Mouse (Mus musculus): ENCODE measurements around the gene Cdca4. TPM values are rescaled to one million over a fixed set of nuclear protein-coding genes. Genes with fewer than 3 reads are reported as not detected.
A peak's percentile ranks its signal among the peaks of the same experiment; 100 is the strongest.

The Cdca4 gene
- polyA plus RNA-seq, 1 experiment from 2014 or later, result 86.0 TPM

- H3K4me1 ChIP-seq, result peaks cover 14% of the 10 kb centered on the region
- H3K9me3 ChIP-seq (replicated peaks), result no peaks in the 10 kb centered on the region
- no peak within 1 kb of the TSS for H3K27ac ChIP-seq
- H3K4me3 ChIP-seq, result no peak within 1 kb of the TSS
- WGBS (ENCODE audit: insufficient replicate concordance), result 53% methylated on average over 13 of the region's 13 CpGs
- no peaks in the 10 kb centered on the region for H3K36me3 ChIP-seq
- no peak for ATAC-seq
- H3K9ac ChIP-seq, result no peak within 1 kb of the TSS
- H3K27me3 ChIP-seq (replicated peaks), result peaks cover 56% of the 10 kb centered on the region
- H3K4me2 ChIP-seq, result no peak within 1 kb of the TSS
These were observed 39.2 kb upstream of the Cdca4 start, which contains the start of gene Gpr132 for GRCm38 (mm10) chr12:112868178-112869087. Gene Gpr132, minus strand, starts transcription at chr12:112868228.

- no peak overlapping the region for H3K9ac ChIP-seq
- ATAC-seq, result 0 out of 2 replicates have a peak, but pooled peaks have one; percentile 12
- peaks cover 43% of the 10 kb centered on the region for H3K27me3 ChIP-seq (replicated peaks)
- H3K4me2 ChIP-seq, result no peak overlapping the region
- peaks cover 14% of the 10 kb centered on the region for H3K4me1 ChIP-seq
- no peak overlapping the region for H3K27ac ChIP-seq
- H3K9me3 ChIP-seq (replicated peaks), result no peaks in the 10 kb centered on the region
- H3K36me3 ChIP-seq, result no peaks in the 10 kb centered on the region
- 50% methylated on average over 7 of the region's 7 CpGs for WGBS (ENCODE audit: insufficient replicate concordance)
- no peak overlapping the region for H3K4me3 ChIP-seq
These were observed 38.0 kb upstream of the Cdca4 start for GRCm38 (mm10) chr12:112867106-112867674.

- Histone ChIP-seq H3K9ac (no peak overlapping the region), H3K36me3 (no peaks in the 10 kb centered on the region), H3K9me3 (replicated peaks) (no peaks in the 10 kb centered on the region), H3K27me3 (replicated peaks) (peaks cover 37% of the 10 kb centered on the region), H3K4me3 (no peak overlapping the region), H3K4me2 (no peak overlapping the region), H3K27ac (no peak overlapping the region), H3K4me1 (peaks cover 14% of the 10 kb centered on the region)
- WGBS (ENCODE audit: insufficient replicate concordance), result 72% methylated on average over 8 of the region's 8 CpGs
- ATAC-seq, result no peak
These were observed 37.4 kb upstream of the Cdca4 start for GRCm38 (mm10) chr12:112866467-112867080.

- peaks cover 21% of the 10 kb centered on the region for H3K27me3 ChIP-seq (replicated peaks)
- H3K27ac ChIP-seq, result no peak overlapping the region
- H3K9me3 ChIP-seq (replicated peaks), result no peaks in the 10 kb centered on the region
- 41% methylated on average over 7 of the region's 7 CpGs for WGBS (ENCODE audit: insufficient replicate concordance)
- H3K36me3 ChIP-seq, result no peaks in the 10 kb centered on the region
- H3K4me2 ChIP-seq, result no peak overlapping the region
- H3K9ac ChIP-seq, result no peak overlapping the region
- H3K4me1 ChIP-seq, result peaks cover 9% of the 10 kb centered on the region; the same call in 1 of the 2 replicates
- no peak for ATAC-seq
- no peak overlapping the region for H3K4me3 ChIP-seq
These were observed 35.6 kb upstream of the Cdca4 start for GRCm38 (mm10) chr12:112864804-112865203.

GRCm38 (mm10) chr12:112861911-112862321 is 32.7 kb upstream of the Cdca4 start:
- Histone ChIP-seq H3K27ac (no peak overlapping the region), H3K4me1 (peaks cover 3% of the 10 kb centered on the region; the same call in 1 of the 2 replicates), H3K36me3 (no peaks in the 10 kb centered on the region), H3K4me3 (no peak overlapping the region), H3K27me3 (replicated peaks) (0 out of 2 replicates have a peak, but pooled peaks cover 3% of the 10 kb centered on the region), H3K9me3 (replicated peaks) (no peaks in the 10 kb centered on the region), H3K4me2 (no peak overlapping the region), H3K9ac (no peak overlapping the region)
- 64% methylated on average over 9 of the region's 9 CpGs for WGBS (ENCODE audit: insufficient replicate concordance)
- no peak for ATAC-seq

GRCm38 (mm10) chr12:112860765-112861164 is 31.5 kb upstream of the Cdca4 start:
- no peak overlapping the region for H3K4me3 ChIP-seq
- H3K9me3 ChIP-seq (replicated peaks), result no peaks in the 10 kb centered on the region
- H3K9ac ChIP-seq, result no peak overlapping the region
- no peaks in the 10 kb centered on the region for H3K27me3 ChIP-seq (replicated peaks)
- 46% methylated on average over 7 of the region's 7 CpGs for WGBS (ENCODE audit: insufficient replicate concordance)
- H3K4me1 ChIP-seq, result peaks cover 3% of the 10 kb centered on the region; the same call in 1 of the 2 replicates
- ATAC-seq, result peak; percentile 45; the same call in 1 of the 2 replicates
- no peak overlapping the region for H3K27ac ChIP-seq
- H3K36me3 ChIP-seq, result no peaks in the 10 kb centered on the region
- H3K4me2 ChIP-seq, result 0 out of 2 replicates have a peak overlapping the region, but pooled peaks have one; percentile 4

- Histone ChIP-seq H3K9me3 (replicated peaks) (no peaks in the 10 kb centered on the region), H3K27ac (no peak overlapping the region), H3K27me3 (replicated peaks) (no peaks in the 10 kb centered on the region), H3K4me3 (no peak overlapping the region), H3K4me2 (0 out of 2 replicates have a peak overlapping the region, but pooled peaks have one; percentile 4), H3K4me1 (peaks cover 3% of the 10 kb centered on the region; the same call in 1 of the 2 replicates), H3K36me3 (no peaks in the 10 kb centered on the region), H3K9ac (no peak overlapping the region)
- 36% methylated on average over 8 of the region's 8 CpGs for WGBS (ENCODE audit: insufficient replicate concordance)
- ATAC-seq, result no peak
These were observed 30.7 kb upstream of the Cdca4 start for GRCm38 (mm10) chr12:112859930-112860329.

GRCm38 (mm10) chr12:112858581-112859336 is 29.5 kb upstream of the Cdca4 start:
- Histone ChIP-seq H3K27me3 (replicated peaks) (no peaks in the 10 kb centered on the region), H3K27ac (no peak overlapping the region), H3K9me3 (replicated peaks) (no peaks in the 10 kb centered on the region), H3K9ac (no peak overlapping the region), H3K4me2 (no peak overlapping the region), H3K36me3 (no peaks in the 10 kb centered on the region), H3K4me1 (peaks cover 3% of the 10 kb centered on the region; the same call in 1 of the 2 replicates), H3K4me3 (no peak overlapping the region)
- 61% methylated on average over 9 of the region's 9 CpGs for WGBS (ENCODE audit: insufficient replicate concordance)
- ATAC-seq, result no peak

- no peaks in the 10 kb centered on the region for H3K9me3 ChIP-seq (replicated peaks)
- ATAC-seq, result no peak
- 45% methylated on average over 9 of the region's 9 CpGs for WGBS (ENCODE audit: insufficient replicate concordance)
- peaks cover 7% of the 10 kb centered on the region; the same call in 1 of the 2 replicates for H3K27me3 ChIP-seq (replicated peaks)
- H3K27ac ChIP-seq, result no peak overlapping the region
- no peaks in the 10 kb centered on the region for H3K36me3 ChIP-seq
- no peak overlapping the region for H3K4me3 ChIP-seq
- no peak overlapping the region for H3K4me2 ChIP-seq
- H3K9ac ChIP-seq, result no peak overlapping the region
- H3K4me1 ChIP-seq, result peaks cover 3% of the 10 kb centered on the region; the same call in 1 of the 2 replicates
These were observed 28.1 kb upstream of the Cdca4 start for GRCm38 (mm10) chr12:112857021-112857925.

GRCm38 (mm10) chr12:112856338-112856737 is 27.1 kb upstream of the Cdca4 start:
- H3K9ac ChIP-seq, result no peak overlapping the region
- H3K9me3 ChIP-seq (replicated peaks), result no peaks in the 10 kb centered on the region
- 70% methylated on average over 3 of the region's 3 CpGs for WGBS (ENCODE audit: insufficient replicate concordance)
- no peak overlapping the region for H3K27ac ChIP-seq
- no peak overlapping the region for H3K4me3 ChIP-seq
- H3K36me3 ChIP-seq, result no peaks in the 10 kb centered on the region
- peaks cover 7% of the 10 kb centered on the region; the same call in 1 of the 2 replicates for H3K27me3 ChIP-seq (replicated peaks)
- peaks cover 3% of the 10 kb centered on the region; the same call in 1 of the 2 replicates for H3K4me1 ChIP-seq
- ATAC-seq, result no peak
- no peak overlapping the region for H3K4me2 ChIP-seq
